Mouse (Mus musculus) kidney, postnatal 25 days (tissue): ENCODE measurements around the gene G430095P16Rik.

Experiments
- DNase-seq, 2 experiments: peaks; one replicate each; pipeline ENCODE4 v3.0.0; 2021; ENCODE audit warnings: mixed read lengths in 2 of 2

G430095P16Rik gene

DNA sequence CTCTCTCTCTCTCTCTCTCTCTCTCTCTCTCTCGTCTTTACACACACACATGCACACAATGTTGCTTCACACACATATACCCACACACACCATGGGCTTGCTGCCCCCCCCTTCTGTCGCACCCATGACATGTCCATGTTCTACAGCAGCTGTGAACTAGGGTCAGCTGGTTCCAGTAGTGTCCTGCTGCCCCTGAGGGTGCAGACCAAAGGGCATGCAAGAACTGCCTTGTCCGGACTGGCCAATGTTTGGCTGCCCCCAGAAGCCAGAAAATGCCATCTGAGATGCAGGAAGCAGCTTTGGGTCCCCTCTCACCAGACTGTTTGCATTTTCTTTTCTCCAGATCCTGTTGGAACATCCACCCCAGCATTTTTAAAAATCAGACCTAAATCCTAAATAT is 49.8 kb downstream of the G430095P16Rik start:
- DNase-seq = no peak

- no peak for DNase-seq
These were observed 50.5 kb downstream of the G430095P16Rik start for GRCm38 (mm10) chr8:84773304-84773703.

GRCm38 (mm10) chr8:84773833-84774232 is 51.0 kb downstream of the G430095P16Rik start:
- peak; percentile 71 to 89 for DNase-seq

- DNase-seq = peak in 1 of 2 experiments; percentile 55
These were observed 51.7 kb downstream of the G430095P16Rik start for GRCm38 (mm10) chr8:84774473-84774911.

DNA sequence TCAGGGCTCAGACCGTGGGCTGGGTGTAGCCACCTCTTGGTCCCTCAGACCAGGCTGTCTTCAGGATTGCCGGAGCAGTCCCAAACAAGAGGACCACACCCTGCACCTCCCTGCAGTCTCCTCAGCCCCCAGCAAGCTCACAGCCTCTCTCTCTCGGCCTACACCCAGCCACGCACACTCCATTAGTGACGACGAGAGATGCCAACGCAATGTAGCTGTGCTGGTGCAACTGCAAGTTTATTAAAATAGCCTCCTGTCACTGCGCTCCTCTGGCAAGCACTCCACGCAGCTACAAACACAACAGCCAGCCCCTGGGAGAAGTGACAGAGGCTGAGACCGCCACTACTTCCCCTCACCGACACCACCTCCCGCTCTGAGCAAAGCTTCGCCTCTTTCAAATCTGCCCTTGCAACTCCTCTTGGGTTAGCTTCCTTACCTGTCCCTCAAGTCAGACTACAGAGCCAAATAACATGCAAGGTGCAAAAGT is 52.3 kb downstream of the G430095P16Rik start:
- peak in 1 of 2 experiments; percentile 39 for DNase-seq

DNA sequence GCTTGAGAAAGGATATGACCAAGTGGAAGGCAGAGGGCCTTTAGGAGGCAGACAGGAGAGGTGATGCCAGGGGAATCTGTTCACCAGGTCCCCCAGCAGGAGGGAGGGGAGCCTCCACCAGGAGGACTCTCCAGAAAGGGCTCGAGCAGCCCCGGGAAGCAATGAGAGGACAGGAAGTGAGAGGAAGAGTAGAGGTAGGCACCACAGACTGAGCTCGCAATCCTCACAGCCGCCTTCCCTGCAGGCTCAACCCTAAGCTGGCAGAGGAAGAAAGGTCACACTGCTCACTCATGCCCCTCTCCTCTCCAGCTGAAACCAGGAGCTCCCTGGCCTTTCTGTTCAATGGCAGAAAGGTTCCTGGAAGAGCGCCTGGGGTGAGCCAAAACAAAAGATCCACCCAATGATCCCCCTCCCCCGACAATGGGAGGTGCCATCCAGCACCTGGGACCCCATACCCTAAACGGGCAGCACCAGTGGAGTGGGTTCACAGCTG is 52.9 kb downstream of the G430095P16Rik start:
- no peak for DNase-seq
